Mouse (Mus musculus) kidney, adult 10 weeks (tissue): ENCODE data around the gene Olfr1462. TPM values are rescaled to one million over a fixed set of nuclear protein-coding genes. Genes with fewer than 3 reads are reported as not detected.

ENCODE experiments used
- polyA plus RNA-seq: library from polyadenylated mRNA; stranded (reverse); fragments of 350-450 nt; fragmentation: Illumina TruSeq; extraction: RNeasy Lipid Tissue Mini Kit (QIAGEN cat#74804); gene quantifications from one replicate; pipeline ENCODE4 v1.2.3, GENCODE M21; 2014; ENCODE audit warnings: low read depth, low replicate concordance

Olfr1462 gene
- polyA plus RNA-seq: not detected

DNA sequence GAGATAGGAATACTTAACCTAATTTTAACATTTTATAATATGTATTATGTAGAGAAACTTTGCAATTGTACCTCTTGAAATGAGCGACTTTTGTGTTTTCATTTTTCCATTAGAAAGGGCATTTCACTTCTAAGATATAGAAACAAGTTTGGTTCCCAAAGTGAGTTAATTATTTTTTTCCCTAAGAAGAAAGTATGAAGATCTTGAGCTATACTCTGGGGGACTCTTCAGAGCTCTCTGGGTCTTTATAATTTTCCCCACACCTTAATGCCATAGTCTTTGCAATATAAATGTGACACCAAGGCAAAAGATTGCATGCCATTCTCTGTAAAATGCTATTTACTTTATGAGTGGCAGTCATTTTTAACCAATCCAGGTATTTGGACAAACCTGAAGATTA, at the start of gene Olfr1462:
Olfr1462 (plus strand) TSS at position 301 of the 400 bp plus-strand sequence.

GRCm38 (mm10) chr19:13149449-13149848, 36.1 kb upstream of the Olfr1462 start, which contains the start of gene Olfr1459:
Gene Olfr1459 (minus strand): TSS chr19:13149549.

GRCm38 (mm10) chr19:13162700-13163099, 22.8 kb upstream of the Olfr1462 start, which contains the start of gene Olfr1461:
Gene Olfr1461 (plus strand): TSS chr19:13163000.

DNA sequence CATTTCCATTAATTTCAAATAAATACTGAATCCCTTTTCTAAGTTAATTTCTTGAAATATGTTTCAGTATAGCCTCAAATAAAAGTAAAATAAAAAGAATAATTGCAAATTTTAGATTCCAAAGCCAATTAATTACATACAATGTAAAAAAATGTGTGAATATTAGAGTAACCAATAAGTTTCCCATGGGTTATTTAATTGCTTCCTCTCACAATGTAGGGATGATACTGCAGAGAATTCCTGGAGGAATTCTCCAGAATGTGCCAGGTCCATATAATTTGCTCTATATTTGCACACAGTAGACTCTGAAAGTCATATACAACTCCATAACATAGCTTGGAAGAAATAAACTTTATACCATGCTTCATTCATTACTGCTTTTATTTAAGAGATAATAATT, 45.5 kb downstream of the Olfr1462 start, which contains the start of gene Olfr1463:
Olfr1463 (plus strand) TSS at position 301 of the 400 bp plus-strand sequence.

Other genes with a start within 250 kb of the Olfr1462 start
- gene Olfr1450, start 235.5 kb upstream of the Olfr1462 start, polyA plus RNA-seq: not detected
- gene Olfr1451, start 190.7 kb upstream of the Olfr1462 start, polyA plus RNA-seq: not detected
- gene Olfr1453, start 157.4 kb upstream of the Olfr1462 start, polyA plus RNA-seq: not detected
- gene Olfr1454, start 125.1 kb upstream of the Olfr1462 start, polyA plus RNA-seq: not detected
- not detected for gene Olfr1457, start 87.8 kb upstream of the Olfr1462 start, polyA plus RNA-seq
- gene Olfr1458, start 79.0 kb upstream of the Olfr1462 start, polyA plus RNA-seq: not detected
- not detected for gene Olfr1459, start 36.2 kb upstream of the Olfr1462 start, polyA plus RNA-seq
- gene Olfr1461, start 22.7 kb upstream of the Olfr1462 start, polyA plus RNA-seq: not detected
- not detected for gene Olfr1463, start 45.6 kb downstream of the Olfr1462 start, polyA plus RNA-seq
- gene Olfr1465, start 129.8 kb downstream of the Olfr1462 start, polyA plus RNA-seq: not detected
- gene Olfr1466, start 153.1 kb downstream of the Olfr1462 start, polyA plus RNA-seq: not detected
- not detected for gene Olfr1467, start 176.5 kb downstream of the Olfr1462 start, polyA plus RNA-seq
- gene Olfr1469, start 222.1 kb downstream of the Olfr1462 start, polyA plus RNA-seq: not detected